ENCODE assay signal across 7 mouse cellular contexts in the genomic region with DNA sequence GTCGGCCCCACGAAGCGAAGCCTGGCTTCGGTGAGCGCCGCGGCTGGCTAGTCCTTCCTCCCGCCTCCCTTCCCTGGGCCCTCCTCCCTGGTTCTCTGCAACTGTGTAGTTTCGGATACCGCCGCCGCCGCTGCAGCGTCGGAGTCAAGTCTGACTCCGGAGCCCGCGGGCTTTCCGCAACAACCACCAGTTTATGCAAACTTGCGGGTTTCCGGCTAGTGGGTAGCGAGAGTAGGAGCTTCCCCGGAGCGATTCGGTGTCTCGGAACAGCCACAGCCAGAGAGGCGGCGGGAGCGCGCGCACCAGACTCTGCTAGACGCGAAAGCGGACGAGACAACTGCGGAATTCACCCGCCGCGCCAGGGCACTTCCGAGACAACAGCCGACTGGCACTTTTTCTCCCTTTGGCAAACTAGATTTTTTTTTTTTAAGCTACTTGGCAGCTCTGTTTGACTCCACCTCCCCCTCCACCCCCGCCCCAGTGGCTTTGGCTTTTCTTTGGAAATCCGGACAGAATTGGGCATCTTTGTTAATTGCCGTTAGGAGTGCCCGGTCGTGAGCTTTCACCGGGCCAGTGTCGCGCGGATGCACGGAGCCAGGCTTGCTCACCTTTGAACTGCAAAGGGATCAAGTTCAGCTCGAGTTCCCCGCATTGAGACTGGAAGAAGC. TPM values are rescaled to one million over a fixed set of nuclear protein-coding genes. Genes with fewer than 3 reads are reported as not detected.
DNase-seq lines count a peak whose midpoint lies in the region; ATAC-seq and TF ChIP-seq lines count a peak whose summit lies in the region.

No protein-coding gene starts in this region.

- H3K27me3 ChIP-seq in intestine, embryonic 16.5 days (replicated peaks; ENCODE audit: control insufficient read depth, insufficient read depth, low read length) = peaks cover 17% of the 10 kb centered on the region; the same call in 1 of the 2 replicates
- peaks cover 28% of the 10 kb centered on the region for H3K27me3 ChIP-seq in limb, embryonic 12.5 days
- H3K27me3 ChIP-seq in midbrain, embryonic 13.5 days = peaks cover 5% of the 10 kb centered on the region; the same call in 1 of the 2 replicates

- H3K4me2 ChIP-seq in intestine, embryonic 16.5 days (ENCODE audit: low read depth, low read length) = peak overlapping the region; percentile 96
- H3K4me2 ChIP-seq in limb, embryonic 12.5 days = peak overlapping the region; percentile 91
- peak overlapping the region; percentile 88 for H3K4me2 ChIP-seq in midbrain, embryonic 13.5 days (replicated peaks)

- H3K9me3 ChIP-seq in intestine, embryonic 16.5 days (ENCODE audit: control insufficient read depth, low read length) = no peaks in the 10 kb centered on the region
- H3K9me3 ChIP-seq in limb, embryonic 12.5 days = no peaks in the 10 kb centered on the region
- no peaks in the 10 kb centered on the region for H3K9me3 ChIP-seq in midbrain, embryonic 13.5 days

- 1% methylated on average over 53 of the region's 53 CpGs for WGBS in intestine, embryonic 16.5 days
- under 1% methylated on average over 53 of the region's 53 CpGs for WGBS in limb, embryonic 12.5 days
- WGBS in midbrain, embryonic 13.5 days = under 1% methylated on average over 53 of the region's 53 CpGs

- TF ChIP-seq CTCF in cortical plate, adult 2 months (IDR thresholded peaks at IDR 0.05; ENCODE audit: extremely low read depth, insufficient read depth, low read length) = no peak

- peak overlapping the region; percentile 74 for H3K9ac ChIP-seq in intestine, embryonic 16.5 days (ENCODE audit: low read depth, low read length)
- peak overlapping the region; percentile 73 for H3K9ac ChIP-seq in limb, embryonic 12.5 days (replicated peaks)
- H3K9ac ChIP-seq in midbrain, embryonic 13.5 days (replicated peaks) = peak overlapping the region; percentile 81

- DNase-seq in adrenal gland, postnatal 10 days = peak; percentile 56
- DNase-seq in gastrocnemius, postnatal 25 days = peak; percentile 49
- DNase-seq in spleen, postnatal 10 days (ENCODE audit: low spot score in 2 of 2) = peak; percentile 22 to 59

- peak; percentile 37 for ATAC-seq in intestine, embryonic 16.5 days
- peak; percentile 17; the same call in 1 of the 2 replicates for ATAC-seq in limb, embryonic 12.5 days (ENCODE audit: insufficient number of reproducible peaks, insufficient read depth, low FRiP score, low TSS enrichment, low read depth)
- peak; percentile 5; the same call in 1 of the 2 replicates for ATAC-seq in midbrain, embryonic 13.5 days

- H3K4me1 ChIP-seq in cortical plate, adult 2 months (ENCODE audit: control insufficient read depth, insufficient read depth, low read length) = no peaks in the 10 kb centered on the region; the same call in 1 of the 2 replicates
- peaks cover 30% of the 10 kb centered on the region for H3K4me1 ChIP-seq in intestine, embryonic 16.5 days (ENCODE audit: control insufficient read depth, insufficient read depth, low read length)
- peaks cover 15% of the 10 kb centered on the region; the same call in 1 of the 2 replicates for H3K4me1 ChIP-seq in limb, embryonic 12.5 days (replicated peaks)
- H3K4me1 ChIP-seq in midbrain, embryonic 13.5 days (replicated peaks) = peaks cover 26% of the 10 kb centered on the region

- TF ChIP-seq POLR2A in cortical plate, adult 2 months (IDR thresholded peaks at IDR 0.05; ENCODE audit: extremely low read depth, insufficient read depth, low read length) = no peak

- peak overlapping the region; percentile 100 for H3K4me3 ChIP-seq in cortical plate, adult 2 months (ENCODE audit: insufficient read depth, low read length)
- H3K4me3 ChIP-seq in intestine, embryonic 16.5 days (ENCODE audit: low read length) = peak overlapping the region; percentile 70
- peak overlapping the region; percentile 65 for H3K4me3 ChIP-seq in limb, embryonic 12.5 days (replicated peaks)
- H3K4me3 ChIP-seq in midbrain, embryonic 13.5 days (replicated peaks) = peak overlapping the region; percentile 76

- no peaks in the 10 kb centered on the region for H3K36me3 ChIP-seq in intestine, embryonic 16.5 days (ENCODE audit: control insufficient read depth, insufficient read depth, low read length)
- H3K36me3 ChIP-seq in limb, embryonic 12.5 days = no peaks in the 10 kb centered on the region
- no peaks in the 10 kb centered on the region for H3K36me3 ChIP-seq in midbrain, embryonic 13.5 days

- H3K27ac ChIP-seq in cortical plate, adult 2 months (ENCODE audit: insufficient read depth, low read length) = peak overlapping the region; percentile 45
- peak overlapping the region; percentile 90 for H3K27ac ChIP-seq in intestine, embryonic 16.5 days (ENCODE audit: low read length)
- peak overlapping the region; percentile 92 for H3K27ac ChIP-seq in limb, embryonic 12.5 days
- H3K27ac ChIP-seq in midbrain, embryonic 13.5 days = peak overlapping the region; percentile 91

RNA-seq across cellular contexts. Expression of gene Pcdh7, which starts 0.4 kb away (rescaled TPM):
- total RNA-seq in adrenal gland, postnatal 10 days (2021) = 1 to 10 TPM; 8.7 to 8.8 TPM
- 44.2 and 47.8 TPM in 2 replicates for polyA plus RNA-seq in cortical plate, adult 2 months (2012; rRNA removed)
- total RNA-seq in gastrocnemius, postnatal 25 days (2021) = 1 to 10 TPM; 2.6 to 3.0 TPM
- 3.3 and 3.8 TPM in 2 replicates for polyA plus RNA-seq in intestine, embryonic 16.5 days (2015; fragmentation: Nextera tagmentation; extraction: Ambion mirVana)
- polyA plus RNA-seq in limb, embryonic 12.5 days (2016; fragmentation: Nextera tagmentation; extraction: Ambion mirVana) = 10.3 and 11.5 TPM in 2 replicates
- 13.5 and 14.3 TPM in 2 replicates for polyA plus RNA-seq in midbrain, embryonic 13.5 days (2015; fragmentation: Nextera tagmentation; extraction: Ambion mirVana)

Comparison
In these comparisons a context has a peak if more than half of its experiments do, and no peak if none do; other contexts are left out.
1. Peak in every context shown above with its lines: DNase-seq, ATAC-seq, H3K4me3 ChIP-seq and H3K27ac ChIP-seq.